Mouse (Mus musculus) E14TG2a.4 (cell line): ENCODE data around the gene Mapt.
"Not testable (repeated sequence)": the region's sequence is repeated elsewhere in the genome, so short reads cannot be mapped to it uniquely, and the experiment has no call there.

Source experiments
- H3K27me3 ChIP-seq: 2 replicates; pipeline ENCODE4 v1.6.1; 2014; ENCODE audit warnings: low read length, control low read depth; ENCODE audit not compliant: insufficient read depth
- H3K36me3 ChIP-seq: 2 replicates; pipeline ENCODE4 v1.6.1; 2014; ENCODE audit warnings: low read length, control low read depth; ENCODE audit not compliant: insufficient read depth
- H3K4me1 ChIP-seq: replicated peaks from 2 replicates; pipeline ENCODE4 v1.6.1; 2014; ENCODE audit warnings: low read depth, low read length, control low read depth
- H3K4me3 ChIP-seq: replicated peaks from 2 replicates; pipeline ENCODE4 v1.5.1; 2014; ENCODE audit warnings: mild to moderate bottlenecking, low read length
- H3K9me3 ChIP-seq: 2 replicates; pipeline ENCODE4 v1.6.1; 2014; ENCODE audit warnings: low read length, control low read depth
- CTCF ChIP-seq: conservative IDR thresholded peaks from 2 replicates; pipeline ENCODE4 v1.5.1; 2014; ENCODE audit warnings: low read length
- NANOG ChIP-seq: IDR thresholded peaks from 2 replicates; pipeline ENCODE4 v1.6.1; 2014; ENCODE audit warnings: borderline replicate concordance, low read length, mixed read lengths
- POU5F1 ChIP-seq: IDR thresholded peaks from 2 replicates; pipeline ENCODE4 v1.6.1; 2014; ENCODE audit warnings: low read length, borderline replicate concordance

Mapt gene

DNA sequence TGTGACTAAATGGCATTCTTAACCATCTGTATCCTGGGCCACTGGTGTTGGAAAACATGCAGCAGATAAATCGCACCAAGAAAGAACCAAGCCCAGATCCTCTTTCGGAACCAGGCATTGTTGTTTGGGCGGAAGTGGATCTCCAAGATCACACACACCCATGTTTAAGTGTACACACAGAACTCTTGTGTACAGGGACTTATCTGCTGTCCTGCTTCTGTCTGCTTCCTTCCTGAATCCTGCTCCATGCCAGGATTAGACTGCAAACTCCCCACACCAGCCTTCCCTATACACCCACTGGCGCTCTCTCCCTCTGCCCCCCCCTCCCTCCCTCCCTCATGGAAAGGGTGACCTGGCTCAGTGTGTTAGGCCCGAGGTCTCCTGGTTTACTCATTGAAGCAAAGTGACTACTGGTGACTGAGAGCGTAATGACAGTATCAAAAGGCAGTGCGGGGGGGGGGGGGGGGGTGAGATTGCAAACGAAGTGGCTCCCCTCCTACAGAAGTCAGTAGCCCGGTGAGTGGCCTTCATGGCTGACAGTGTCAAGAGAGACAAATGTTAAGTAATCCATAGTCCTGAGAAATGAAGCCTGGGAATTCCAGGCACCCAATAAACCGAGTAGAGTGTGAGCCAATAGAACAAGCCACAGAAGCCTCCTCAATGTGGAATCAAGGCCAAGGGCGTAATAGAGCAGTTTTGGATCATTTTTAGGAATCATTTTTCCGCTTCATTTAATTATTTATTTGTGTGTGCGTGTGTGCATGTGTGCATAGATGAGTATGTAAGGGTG is 7.0 kb downstream of the Mapt start:
- Histone ChIP-seq H3K4me3 (no peak overlapping the region), H3K4me1 (peaks cover 24% of the 10 kb centered on the region), H3K27me3 (peaks cover 37% of the 10 kb centered on the region), H3K9me3 (no peaks in the 10 kb centered on the region), H3K36me3 (no peaks in the 10 kb centered on the region)
- TF ChIP-seq CTCF (no peak), POU5F1 (no peak), NANOG (no peak)

DNA sequence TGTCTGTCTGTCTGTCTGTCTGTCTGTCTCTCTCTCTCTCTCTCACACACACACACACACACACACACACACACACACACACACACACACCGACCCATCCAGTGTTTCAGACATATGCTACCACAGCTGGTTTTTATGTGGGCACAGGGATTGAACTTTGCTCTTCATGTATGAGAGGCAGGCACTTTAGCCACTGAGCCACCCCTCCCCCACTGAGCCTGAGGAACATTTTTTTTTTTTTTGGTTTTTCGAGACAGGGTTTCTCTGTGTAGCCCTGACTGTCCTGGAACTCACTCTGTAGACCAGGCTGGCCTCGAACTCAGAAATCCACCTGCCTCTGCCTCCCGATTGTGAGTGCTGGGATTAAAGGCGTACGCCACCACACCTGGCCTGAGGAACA is 14.3 kb downstream of the Mapt start:
- H3K27me3 ChIP-seq, H3K4me3 ChIP-seq, H3K9me3 ChIP-seq, H3K36me3 ChIP-seq: not testable (repeated sequence)
- H3K4me1 ChIP-seq: peaks cover 18% of the 10 kb centered on the region

DNA sequence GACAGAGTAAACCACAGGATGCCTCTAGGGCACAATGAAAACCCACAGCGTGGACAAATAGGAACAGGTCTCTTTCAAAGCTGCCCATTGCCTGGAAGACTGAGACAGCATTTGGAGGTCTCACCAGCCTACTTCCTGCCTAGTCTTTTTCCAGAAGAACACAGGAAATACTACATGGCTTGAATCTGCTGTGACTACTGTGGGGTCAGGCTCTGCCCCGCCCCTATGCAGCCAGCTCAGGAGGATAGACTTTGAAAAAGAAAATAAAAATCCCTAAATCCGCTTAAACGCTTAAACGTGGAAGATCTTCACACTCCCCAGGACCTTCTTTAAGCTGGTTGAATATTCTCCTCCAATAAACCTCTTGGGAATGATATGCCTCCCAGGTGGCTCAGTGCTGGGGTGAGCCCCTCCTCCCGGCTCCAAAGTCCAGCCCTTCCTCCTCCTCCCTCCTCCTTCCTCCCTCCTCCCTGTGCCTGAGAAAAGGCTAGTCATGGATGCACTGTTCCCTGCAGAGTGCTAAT is 15.0 kb downstream of the Mapt start:
- Histone ChIP-seq H3K9me3 (no peaks in the 10 kb centered on the region), H3K4me3 (no peak overlapping the region), H3K27me3 (peaks cover 9% of the 10 kb centered on the region; the same call in 1 of the 2 replicates), H3K4me1 (peaks cover 18% of the 10 kb centered on the region), H3K36me3 (no peaks in the 10 kb centered on the region)
- no peak for TF ChIP-seq POU5F1
- TF ChIP-seq CTCF: no peak
- no peak for TF ChIP-seq NANOG

DNA sequence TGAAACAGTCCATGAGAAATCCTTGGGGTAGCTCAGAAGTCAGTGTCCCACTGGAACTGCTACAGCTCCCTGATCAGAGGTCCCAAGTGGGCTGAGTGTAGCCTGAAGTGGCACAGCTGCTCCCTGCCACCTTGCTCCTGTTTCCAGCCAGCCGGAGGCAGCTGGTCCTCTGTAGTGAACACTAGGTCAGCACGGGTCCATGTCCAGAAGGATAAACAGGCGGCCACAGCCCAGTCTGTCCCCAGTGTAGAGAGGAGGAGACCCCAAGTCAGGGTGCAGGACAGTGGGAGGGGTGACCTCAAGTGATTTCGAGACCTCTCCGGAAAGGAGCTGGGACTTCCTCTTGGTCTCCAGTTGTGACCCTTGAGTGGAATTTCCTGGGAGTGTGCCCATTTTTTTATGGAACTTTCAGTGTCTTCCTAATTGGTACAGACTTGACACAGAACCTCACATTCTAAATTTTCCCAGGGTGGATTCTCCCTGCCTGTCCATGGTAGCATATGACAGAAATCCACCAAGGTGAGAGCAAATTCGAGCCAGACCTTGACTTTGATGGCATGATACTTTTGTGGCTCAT is 16.0 kb downstream of the Mapt start:
- H3K4me1 ChIP-seq: peaks cover 18% of the 10 kb centered on the region

DNA sequence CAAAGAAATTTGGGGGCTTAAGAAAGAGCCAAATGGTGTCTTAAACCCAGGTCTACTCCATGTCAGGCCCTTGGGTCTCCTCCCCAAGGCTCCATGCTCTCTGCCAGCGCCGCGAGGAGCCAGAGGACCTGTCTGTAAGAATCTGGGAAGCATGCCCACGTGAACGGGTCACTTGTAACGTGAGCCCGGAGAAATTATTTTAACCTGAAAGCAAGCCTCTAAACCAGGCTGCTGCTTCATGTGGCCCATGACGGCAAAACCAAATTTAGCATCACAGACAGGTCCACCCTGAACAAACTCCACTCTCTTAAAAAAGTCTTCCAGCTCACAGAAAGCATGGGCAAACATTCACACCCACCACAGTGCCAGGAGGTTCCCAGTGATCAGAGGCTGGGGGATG is 18.2 kb downstream of the Mapt start:
- peaks cover 17% of the 10 kb centered on the region for H3K4me1 ChIP-seq
- H3K4me3 ChIP-seq: no peak overlapping the region
- H3K9me3 ChIP-seq: no peaks in the 10 kb centered on the region
- no peaks in the 10 kb centered on the region for H3K36me3 ChIP-seq
- TF ChIP-seq CTCF (no peak), NANOG (no peak), POU5F1 (no peak)
- H3K27me3 ChIP-seq: peaks cover 9% of the 10 kb centered on the region; the same call in 1 of the 2 replicates

More for the DNA sequence above, 16.0 kb downstream of the Mapt start:
- H3K4me3 ChIP-seq: no peak overlapping the region
- TF ChIP-seq POU5F1: no peak
- TF ChIP-seq CTCF: no peak
- TF ChIP-seq NANOG: no peak
- no peaks in the 10 kb centered on the region for H3K9me3 ChIP-seq
- H3K27me3 ChIP-seq: peaks cover 9% of the 10 kb centered on the region; the same call in 1 of the 2 replicates
- H3K36me3 ChIP-seq: no peaks in the 10 kb centered on the region

DNA sequence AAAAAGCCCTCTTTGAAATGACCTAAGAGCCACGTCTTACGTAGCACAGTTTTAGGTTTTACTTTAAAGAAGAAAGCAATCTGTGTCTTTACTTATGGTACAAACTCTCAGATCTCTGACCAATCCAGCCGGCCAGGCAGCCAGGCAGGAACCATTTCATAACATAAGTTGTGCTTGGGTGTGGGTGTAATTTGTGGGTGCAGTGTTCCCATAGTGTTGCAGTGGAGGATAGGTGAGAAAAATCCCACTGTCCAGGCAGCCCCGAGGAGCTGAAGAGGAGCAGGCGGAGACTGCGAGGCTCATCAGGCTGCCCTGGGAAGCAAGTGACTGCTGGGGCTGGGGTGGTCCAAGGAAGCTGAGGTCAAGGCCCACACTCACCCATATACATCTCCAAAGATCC is 19.9 kb downstream of the Mapt start:
- H3K27me3 ChIP-seq: peaks cover 9% of the 10 kb centered on the region; the same call in 1 of the 2 replicates
- peaks cover 17% of the 10 kb centered on the region for H3K4me1 ChIP-seq
- H3K36me3 ChIP-seq: no peaks in the 10 kb centered on the region
- H3K4me3 ChIP-seq: no peak overlapping the region
- H3K9me3 ChIP-seq: no peaks in the 10 kb centered on the region
- TF ChIP-seq NANOG (no peak), POU5F1 (no peak), CTCF (no peak)

DNA sequence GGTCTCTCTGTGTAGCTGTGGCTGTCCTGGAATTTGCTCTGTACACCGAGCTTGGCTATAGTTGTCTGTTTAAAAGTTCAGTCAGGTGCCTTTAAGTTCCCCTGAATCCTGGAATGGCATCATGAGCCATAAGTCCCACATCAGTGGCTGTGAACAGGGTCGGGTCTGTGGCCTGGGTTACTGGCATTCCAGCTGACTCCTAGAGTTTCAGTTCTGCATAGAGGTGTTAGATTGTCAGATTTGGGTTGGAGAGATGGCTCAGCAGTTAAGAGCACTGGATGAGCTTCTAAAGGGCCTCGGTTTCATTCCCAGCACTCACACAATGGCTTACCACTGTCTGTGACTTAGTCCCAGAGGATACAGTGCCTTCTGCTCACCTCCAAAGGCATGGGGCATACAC is 20.9 kb downstream of the Mapt start:
- no peak for TF ChIP-seq CTCF
- TF ChIP-seq POU5F1: no peak
- TF ChIP-seq NANOG: no peak
- H3K9me3 ChIP-seq: no peaks in the 10 kb centered on the region
- peaks cover 13% of the 10 kb centered on the region for H3K4me1 ChIP-seq
- H3K36me3 ChIP-seq: no peaks in the 10 kb centered on the region
- H3K4me3 ChIP-seq: no peak overlapping the region
- peaks cover 8% of the 10 kb centered on the region; the same call in 1 of the 2 replicates for H3K27me3 ChIP-seq

DNA sequence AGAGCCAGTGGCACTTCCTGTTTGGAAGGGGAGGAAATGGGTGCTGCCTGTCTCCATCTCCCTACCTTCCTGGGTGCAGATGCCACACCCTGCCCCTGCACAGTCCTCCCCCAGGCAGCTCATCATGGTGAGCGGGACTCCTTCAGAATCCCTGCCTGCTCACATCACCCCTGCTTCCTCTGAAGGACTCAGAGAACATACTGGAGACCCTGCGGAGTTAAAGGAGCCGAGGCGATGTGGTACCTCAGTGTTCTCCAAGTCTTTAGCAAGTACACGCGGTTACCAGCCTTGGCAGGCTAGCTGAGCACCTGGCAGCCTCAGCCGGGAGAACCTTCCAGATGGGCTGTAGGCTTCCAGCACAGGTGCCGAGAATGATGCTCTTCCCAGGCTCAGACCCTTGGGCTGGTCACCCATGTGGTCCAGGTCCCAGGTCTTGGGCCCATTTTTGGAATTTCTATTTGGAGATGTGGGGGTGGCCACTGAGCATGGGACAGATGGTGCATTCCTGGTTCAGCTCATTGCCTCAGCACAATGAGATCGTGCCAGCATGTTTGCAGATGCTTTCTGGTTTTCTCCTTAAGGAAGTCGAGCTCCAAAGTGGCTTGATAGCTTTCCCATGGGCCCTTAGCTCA is 23.3 kb downstream of the Mapt start:
- 0 out of 2 replicates have a peak, but pooled peaks cover 2% of the 10 kb centered on the region for H3K27me3 ChIP-seq
- no peak for TF ChIP-seq NANOG
- no peak for TF ChIP-seq CTCF
- TF ChIP-seq POU5F1: no peak
- H3K4me3 ChIP-seq: no peak overlapping the region
- H3K36me3 ChIP-seq: no peaks in the 10 kb centered on the region
- peaks cover 38% of the 10 kb centered on the region for H3K4me1 ChIP-seq
- no peaks in the 10 kb centered on the region for H3K9me3 ChIP-seq

DNA sequence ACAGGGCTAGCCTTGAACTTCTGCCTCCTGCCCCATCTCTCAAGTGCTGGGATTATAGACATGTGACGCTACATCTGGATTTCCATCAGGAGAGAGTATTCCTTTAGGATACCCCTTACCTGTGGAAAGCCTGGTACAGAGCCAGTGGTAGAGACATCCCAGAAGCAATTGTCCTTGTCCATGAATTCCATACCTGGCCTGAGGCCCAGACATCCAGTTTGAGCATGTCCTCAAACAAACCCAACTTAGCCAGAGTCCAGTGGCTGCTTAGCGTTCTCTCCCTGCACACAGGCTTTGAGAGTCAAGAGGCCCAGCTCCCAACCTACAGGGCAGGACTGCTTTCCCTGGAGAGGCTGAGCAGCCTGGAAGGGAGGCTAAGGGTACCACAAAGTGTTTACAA is 25.0 kb downstream of the Mapt start:
- TF ChIP-seq CTCF (no peak), NANOG (no peak), POU5F1 (no peak)
- peaks cover 32% of the 10 kb centered on the region for H3K4me1 ChIP-seq
- no peak overlapping the region for H3K4me3 ChIP-seq

More for the DNA sequence above, 25.0 kb downstream of the Mapt start:
- H3K9me3 ChIP-seq: no peaks in the 10 kb centered on the region
- H3K27me3 ChIP-seq: 0 out of 2 replicates have a peak, but pooled peaks cover 2% of the 10 kb centered on the region
- no peaks in the 10 kb centered on the region for H3K36me3 ChIP-seq
